Mouse (Mus musculus) forebrain, embryonic 11.5 days (tissue): ENCODE results near the gene Mmp25. TPM values are rescaled to one million over a fixed set of nuclear protein-coding genes. Genes with fewer than 3 reads are reported as not detected.

Experiments used
- ATAC-seq: fragments of 200-750 bp; cut with Nextera tagmentation; replicated peaks from 2 replicates; pipeline ENCODE4 v1.8.0; 2017; ENCODE audit warnings: moderate TSS enrichment; ENCODE audit not compliant: low FRiP score
- DNase-seq: peaks from one replicate; pipeline ENCODE4 v3.0.0-alpha.2; 2017; ENCODE audit warnings: low spot score
- H3K27ac ChIP-seq: fragments of 300-500 bp; sonication (generic); 2 replicates; pipeline ENCODE4 v1.5.1; 2014; ENCODE audit warnings: low read depth, low read length
- H3K27me3 ChIP-seq: fragments of 300-500 bp; sonication (generic); 2 replicates; pipeline ENCODE4 v1.6.1; 2014; ENCODE audit warnings: mild to moderate bottlenecking, low read length, mixed read lengths; ENCODE audit not compliant: control insufficient read depth, insufficient read depth
- H3K36me3 ChIP-seq: fragments of 300-500 bp; sonication (generic); 2 replicates; pipeline ENCODE4 v1.6.1; 2014; ENCODE audit warnings: mild to moderate bottlenecking, low read length, moderate library complexity, mixed read lengths; ENCODE audit not compliant: control insufficient read depth, insufficient read depth
- H3K4me1 ChIP-seq: fragments of 300-500 bp; sonication (generic); replicated peaks from 2 replicates; pipeline ENCODE4 v1.6.1; 2014; ENCODE audit warnings: low read length, mixed read lengths; ENCODE audit not compliant: control insufficient read depth, insufficient read depth
- H3K4me2 ChIP-seq: fragments of 300-500 bp; sonication (generic); 2 replicates; pipeline ENCODE4 v1.6.1; 2014; ENCODE audit warnings: low read depth, mild to moderate bottlenecking, low read length, moderate library complexity, mixed read lengths; ENCODE audit not compliant: severe bottlenecking
- H3K4me3 ChIP-seq: fragments of 300-500 bp; sonication (generic); 2 replicates; pipeline ENCODE4 v1.5.1; 2014; ENCODE audit warnings: low read depth, low read length
- H3K9ac ChIP-seq: fragments of 300-500 bp; sonication (generic); 2 replicates; pipeline ENCODE4 v1.6.1; 2014; ENCODE audit warnings: low read length
- H3K9me3 ChIP-seq: fragments of 300-500 bp; sonication (generic); 2 replicates; pipeline ENCODE4 v1.6.1; 2016; ENCODE audit warnings: low read length, mixed read lengths; ENCODE audit not compliant: control insufficient read depth
- WGBS: fragments of 180-500 bp; shearing (Covaris S2); extraction: QIAGEN DNeasy Blood & Tissue Kit; methylation state at CpG from one replicate; pipeline ENCODE4 v1.1.7; 2014; 5-methylcytosine and 5-hydroxymethylcytosine counted together
- polyA plus RNA-seq: library from polyadenylated mRNA; unstranded; fragments of >200 nt; fragmentation: Nextera tagmentation; extraction: Ambion mirVana; gene quantifications from 2 replicates; pipeline ENCODE4 v1.2.1, GENCODE M21; 2014

The Mmp25 gene
- polyA plus RNA-seq, 1 experiment from 2014 or later, result 1.0 TPM

DNA sequence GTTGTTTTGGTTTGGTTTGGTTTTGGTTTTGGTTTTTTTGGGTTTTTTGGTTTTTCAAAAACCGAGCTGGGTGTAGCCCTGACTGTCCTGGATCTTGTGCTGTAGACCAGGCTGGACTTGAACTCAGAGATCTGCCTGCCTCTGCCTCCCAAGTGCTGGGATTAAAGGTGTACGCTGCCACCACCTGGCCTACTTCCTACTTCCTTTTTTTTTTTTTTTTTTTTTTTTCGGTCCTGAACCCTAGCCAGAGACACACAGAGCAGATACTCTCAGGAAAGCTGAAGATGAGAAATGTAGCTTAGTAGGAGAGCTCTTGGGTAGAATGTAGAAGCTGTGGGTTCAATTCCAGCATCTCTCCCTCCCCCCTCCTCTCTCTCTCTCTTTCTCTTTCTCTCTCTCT is 13.4 kb upstream of the Mmp25 start:
- Histone ChIP-seq H3K36me3 (no peaks in the 10 kb centered on the region), H3K9ac (no peak overlapping the region), H3K27me3 (peaks cover 23% of the 10 kb centered on the region), H3K27ac (no peak overlapping the region), H3K4me3 (no peak overlapping the region), H3K9me3 (no peaks in the 10 kb centered on the region; the same call in 1 of the 2 replicates), H3K4me1 (no peaks in the 10 kb centered on the region), H3K4me2 (no peak overlapping the region)
- DNase-seq (no peak), ATAC-seq (no peak)
- WGBS, result 86% methylated on average over 3 of the region's 3 CpGs

GRCm38 (mm10) chr17:23654410-23654809 is 9.3 kb upstream of the Mmp25 start:
- no peak overlapping the region for H3K27ac ChIP-seq
- H3K4me1 ChIP-seq, result no peaks in the 10 kb centered on the region
- no peaks in the 10 kb centered on the region for H3K36me3 ChIP-seq
- ATAC-seq, result no peak
- no peaks in the 10 kb centered on the region for H3K27me3 ChIP-seq
- no peak overlapping the region for H3K9ac ChIP-seq
- 65% methylated on average over 2 of the region's 2 CpGs for WGBS
- DNase-seq, result no peak
- no peak overlapping the region for H3K4me3 ChIP-seq
- H3K9me3 ChIP-seq, result no peaks in the 10 kb centered on the region; the same call in 1 of the 2 replicates
- no peak overlapping the region for H3K4me2 ChIP-seq

- ATAC-seq (no peak), DNase-seq (no peak)
- no peaks in the 10 kb centered on the region for H3K36me3 ChIP-seq
- no peaks in the 10 kb centered on the region for H3K27me3 ChIP-seq
- H3K9me3 ChIP-seq, result no peaks in the 10 kb centered on the region; the same call in 1 of the 2 replicates
- H3K9ac ChIP-seq, result no peak overlapping the region
- WGBS, result 61% methylated on average over 6 of the region's 6 CpGs
- H3K4me3 ChIP-seq, result no peak overlapping the region
- H3K4me2 ChIP-seq, result no peak overlapping the region
- H3K4me1 ChIP-seq, result no peaks in the 10 kb centered on the region
- H3K27ac ChIP-seq, result no peak overlapping the region
Observed at GRCm38 (mm10) chr17:23654001-23654400, 8.9 kb upstream of the Mmp25 start.

DNA sequence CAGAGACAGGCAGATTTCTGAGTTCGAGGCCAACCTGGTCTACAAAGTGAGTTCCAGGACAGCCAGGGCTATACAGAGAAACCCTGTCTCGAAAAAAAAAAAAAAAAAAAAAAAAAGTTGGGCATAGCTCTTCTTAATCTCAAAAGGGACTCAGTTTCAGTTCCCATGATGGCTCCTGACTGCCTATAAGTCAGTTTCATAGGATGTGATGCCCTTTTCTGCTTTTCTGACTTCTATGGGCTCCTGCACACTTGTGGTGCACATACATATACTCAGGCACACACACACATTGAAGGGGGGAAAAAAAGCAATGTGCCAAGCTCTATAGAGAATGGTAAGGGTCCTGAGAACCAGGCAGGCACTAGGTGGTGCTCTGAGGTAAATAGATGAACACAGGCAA is 8.2 kb upstream of the Mmp25 start:
- no peak for DNase-seq
- no peak for ATAC-seq
- H3K9me3 ChIP-seq, result no peaks in the 10 kb centered on the region; the same call in 1 of the 2 replicates
- no peaks in the 10 kb centered on the region for H3K36me3 ChIP-seq
- H3K27ac ChIP-seq, result no peak overlapping the region
- no peak overlapping the region for H3K4me2 ChIP-seq
- no peak overlapping the region for H3K4me3 ChIP-seq
- 79% methylated on average over 2 of the region's 2 CpGs for WGBS
- H3K4me1 ChIP-seq, result no peaks in the 10 kb centered on the region
- no peaks in the 10 kb centered on the region for H3K27me3 ChIP-seq
- H3K9ac ChIP-seq, result no peak overlapping the region

- Histone ChIP-seq H3K4me3 (no peak overlapping the region), H3K36me3 (no peaks in the 10 kb centered on the region), H3K9me3 (no peaks in the 10 kb centered on the region), H3K4me1 (no peaks in the 10 kb centered on the region), H3K9ac (no peak overlapping the region), H3K27ac (no peak overlapping the region), H3K27me3 (no peaks in the 10 kb centered on the region), H3K4me2 (no peak overlapping the region)
- WGBS, result 84% methylated on average over 6 of the region's 6 CpGs
- DNase-seq, result no peak
- ATAC-seq, result no peak
Observed at GRCm38 (mm10) chr17:23651363-23651762, 6.3 kb upstream of the Mmp25 start.

GRCm38 (mm10) chr17:23645894-23646293 is 817 bp upstream of the Mmp25 start:
- H3K4me2 ChIP-seq, result no peak overlapping the region
- 27% methylated on average over 10 of the region's 10 CpGs for whole genome bisulfite sequencing
- no peak for DNase-seq

GRCm38 (mm10) chr17:23631241-23631640 is 13.8 kb downstream of the Mmp25 start:
- 89% methylated on average over 8 of the region's 8 CpGs for WGBS
- 0 out of 2 replicates have a peak, but pooled peaks have one; percentile 42 for ATAC-seq

More at GRCm38 (mm10) chr17:23645894-23646293, 817 bp upstream of the Mmp25 start:
- ATAC-seq, result no peak
- Histone ChIP-seq H3K27ac (no peak overlapping the region), H3K27me3 (peaks cover 8% of the 10 kb centered on the region; the same call in 1 of the 2 replicates), H3K36me3 (no peaks in the 10 kb centered on the region), H3K4me3 (no peak overlapping the region), H3K4me1 (peaks cover 2% of the 10 kb centered on the region; the same call in 1 of the 2 replicates), H3K9me3 (no peaks in the 10 kb centered on the region), H3K9ac (no peak overlapping the region)

DNA sequence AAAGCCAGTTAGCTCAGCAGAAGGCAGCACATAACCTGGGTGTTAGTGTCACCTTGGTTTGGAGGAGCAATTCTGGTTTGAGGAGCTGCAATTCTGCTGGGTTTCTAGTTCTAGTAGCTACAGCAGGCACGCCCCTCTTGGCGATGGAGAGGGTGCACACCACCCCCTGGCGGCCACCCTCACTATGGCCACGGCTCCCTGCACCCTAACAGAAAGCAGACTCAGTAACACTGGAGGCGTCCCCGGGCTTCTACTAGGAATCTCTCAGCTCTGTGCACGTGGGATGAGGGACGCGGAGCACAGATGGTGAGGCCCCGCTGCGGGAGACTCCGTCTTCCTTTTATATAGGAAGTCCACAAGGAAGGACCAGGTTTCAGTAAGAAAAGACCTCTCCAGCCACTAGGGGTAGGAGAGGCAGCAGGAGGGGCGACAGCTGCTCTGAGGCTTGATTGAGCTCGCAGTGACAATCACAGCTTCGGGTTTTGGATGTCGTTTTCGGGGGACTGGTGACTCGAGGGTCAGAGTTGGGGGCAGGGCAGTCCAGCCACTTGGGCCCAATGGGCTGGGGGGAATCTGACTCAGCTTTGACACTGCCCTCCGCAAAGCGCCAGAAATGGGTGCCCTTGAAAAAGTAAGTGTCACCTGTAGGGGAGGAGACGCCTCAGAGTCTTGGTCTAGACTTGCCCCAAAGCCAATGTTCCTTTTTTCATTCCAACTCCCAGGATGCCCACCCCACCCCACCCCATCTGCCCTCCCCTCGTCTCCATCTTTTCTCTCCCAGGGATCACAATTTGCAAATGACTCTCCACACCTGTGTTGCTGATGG is 14.7 kb downstream of the Mmp25 start:
- Histone ChIP-seq H3K27ac (no peak overlapping the region), H3K36me3 (no peaks in the 10 kb centered on the region), H3K4me3 (no peak overlapping the region), H3K9ac (peak overlapping the region; percentile 39; the same call in 1 of the 2 replicates), H3K9me3 (no peaks in the 10 kb centered on the region), H3K4me1 (no peaks in the 10 kb centered on the region), H3K4me2 (peak overlapping the region; percentile 36; the same call in 1 of the 2 replicates), H3K27me3 (no peaks in the 10 kb centered on the region)
- 15% methylated on average over 22 of the region's 22 CpGs for WGBS
- DNase-seq, result peak; percentile 86
- peak; percentile 85 for ATAC-seq

More at GRCm38 (mm10) chr17:23631241-23631640, 13.8 kb downstream of the Mmp25 start:
- Histone ChIP-seq H3K4me2 (no peak overlapping the region), H3K27ac (no peak overlapping the region), H3K36me3 (no peaks in the 10 kb centered on the region), H3K9ac (no peak overlapping the region), H3K4me3 (no peak overlapping the region), H3K4me1 (no peaks in the 10 kb centered on the region), H3K9me3 (no peaks in the 10 kb centered on the region), H3K27me3 (no peaks in the 10 kb centered on the region)
- DNase-seq, result no peak
